15 mouse cellular contexts compared by ENCODE assay signal in the genomic region with DNA sequence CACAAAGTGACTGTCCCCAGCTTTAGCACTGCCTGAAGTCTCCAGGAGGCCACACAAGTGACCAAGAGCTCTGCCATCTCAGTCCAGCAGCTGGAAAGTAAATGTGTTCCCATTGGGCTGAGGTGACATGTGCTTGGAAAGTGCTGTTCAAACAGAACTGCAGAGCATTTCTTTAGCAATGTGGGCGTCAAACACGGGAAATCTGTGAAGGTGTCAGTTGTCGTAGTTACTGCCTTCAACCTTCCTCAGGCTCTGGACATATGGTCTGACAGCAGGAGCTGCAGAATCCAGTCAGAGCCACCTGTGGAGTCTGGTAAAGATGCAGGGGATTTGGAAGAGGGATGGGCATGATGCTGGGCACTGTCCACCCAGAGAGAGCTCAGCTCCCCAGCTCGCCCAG.
DNase-seq lines count a peak whose midpoint lies in the region.
"Had no signal": no experiment of that assay in that cellular context is flagged by ENCODE, and none has a peak within 500 bp of the region (broad histone marks: within the 10 kb centered on the region; RNA-seq: fewer than 3 reads in every experiment).

No protein-coding gene starts in this region.

- peak; percentile 11 for DNase-seq in layer of hippocampus, adult 9-11 months
- no peak for DNase-seq in layer of hippocampus, adult 9-10 months (ENCODE audit: low spot score)
- peak; percentile 13 for DNase-seq in right cerebral cortex, adult 18-20 months
- DNase-seq in right cerebral cortex, postnatal 4 days = no peak
- peak; percentile 8 for DNase-seq in right cerebral cortex, postnatal 25 days
- DNase-seq in thymus, postnatal 10 days (ENCODE audit: low spot score in 2 of 2) = no peak
- DNase-seq: adrenal gland, postnatal 36 days; B cell, adult 2 months; heart, adult 2 months; heart, postnatal 4 days; kidney, adult 8-10 months; kidney, postnatal 4 days; liver; lung, adult 2 months; lung, postnatal 10 days had no signal

Comparison
In these comparisons a context has a peak if more than half of its experiments do, and no peak if none do; other contexts are left out.
1. DNase-seq: peak in layer of hippocampus, adult 9-11 months (single experiment), right cerebral cortex, adult 18-20 months (single experiment) and right cerebral cortex, postnatal 25 days (single experiment); none in layer of hippocampus, adult 9-10 months (single experiment), right cerebral cortex, postnatal 4 days (single experiment) and thymus, postnatal 10 days (0 of 2).